Mouse (Mus musculus) T-helper 1 cell (primary cell): ENCODE data around the gene Tgm3.

Experiments
- in situ Hi-C: fragments of 300-600 bp; cut with MboI, MseI; formaldehyde crosslinking; loops from one replicate; pipeline ENCODE4 v1.15.1; 2025; ENCODE audit warnings: high pct_unique_total_duplicates

The Tgm3 gene

DNA sequence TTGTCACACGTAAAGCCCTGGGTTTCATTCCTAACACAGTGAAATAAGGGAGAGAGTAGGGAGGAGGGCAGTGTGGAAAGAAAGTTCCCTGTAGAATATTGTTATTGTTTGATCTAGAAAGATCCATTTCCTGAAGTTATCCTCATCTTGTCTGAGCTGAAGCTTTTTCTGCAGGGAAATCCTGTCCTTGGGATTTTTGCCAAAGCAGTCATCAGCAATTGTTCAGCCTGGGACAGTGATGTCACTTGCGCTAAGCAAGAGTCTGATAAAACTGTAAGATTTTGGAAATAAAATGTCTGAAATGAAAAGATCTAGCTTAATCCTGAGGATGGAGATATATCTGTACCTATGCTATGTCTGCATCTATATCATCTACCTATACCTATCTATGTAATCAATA lies 58.2 kb downstream of the Tgm3 start:
- in situ Hi-C loops: loop anchor here (5.0 kb wide), 1 partner anchor 172 kb away; no protein-coding TSS in a partner anchor
